Mouse (Mus musculus): Measurements from ENCODE around the gene Klk1b3. TPM values are rescaled to one million over a fixed set of nuclear protein-coding genes. Genes with fewer than 3 reads are reported as not detected.
"Not testable (repeated sequence)": the region's sequence is repeated elsewhere in the genome, so short reads cannot be mapped to it uniquely, and the experiment has no call there.

Klk1b3 gene
- polyA plus RNA-seq, 1 experiment from 2014 or later = not detected

DNA sequence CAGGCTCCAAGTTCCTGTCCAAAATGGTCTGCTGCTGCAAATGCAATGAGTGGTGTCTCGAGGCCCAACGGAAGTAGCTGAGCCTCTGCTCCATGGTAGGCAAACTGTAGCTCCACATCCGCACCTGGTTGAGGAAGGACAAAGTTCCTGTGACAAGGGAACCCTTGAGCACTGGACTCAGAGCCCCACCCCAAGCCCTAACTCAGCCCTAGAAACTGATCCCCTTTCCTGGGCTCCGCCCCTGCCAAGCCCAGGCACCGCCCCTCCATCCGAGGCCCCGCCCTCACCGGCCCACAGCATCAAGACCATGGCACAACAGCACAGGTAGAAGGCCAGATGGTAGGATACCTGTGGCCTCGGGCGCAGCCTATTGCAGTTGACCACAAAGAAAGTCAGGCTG lies 23.6 kb downstream of the Klk1b3 start:
- H3K36me3 ChIP-seq (ENCODE audit: control insufficient read depth, insufficient read depth, low read length); H3K9me3 ChIP-seq (ENCODE audit: control insufficient read depth, low read length); H3K27me3 ChIP-seq (ENCODE audit: control insufficient read depth, insufficient read depth, low read length); ATAC-seq (ENCODE audit: insufficient number of reproducible peaks, insufficient read depth, low FRiP score, low read depth); H3K27ac ChIP-seq (replicated peaks in 1 of 2; ENCODE audit: control insufficient read depth in 1 of 2, insufficient read depth in 1 of 2, low read depth in 2 of 2, low read length in 2 of 2); H3K4me2 ChIP-seq (ENCODE audit: low read length); H3K4me3 ChIP-seq (ENCODE audit: control insufficient read depth in 1 of 2, insufficient read depth in 1 of 2, low read depth in 1 of 2, low read length in 2 of 2); H3K9ac ChIP-seq (ENCODE audit: low read length); H3K4me1 ChIP-seq (ENCODE audit: control insufficient read depth in 2 of 2, insufficient read depth in 2 of 2, low read length in 2 of 2): not testable (repeated sequence)
- 68% methylated on average over 8 of the region's 10 CpGs for WGBS

DNA sequence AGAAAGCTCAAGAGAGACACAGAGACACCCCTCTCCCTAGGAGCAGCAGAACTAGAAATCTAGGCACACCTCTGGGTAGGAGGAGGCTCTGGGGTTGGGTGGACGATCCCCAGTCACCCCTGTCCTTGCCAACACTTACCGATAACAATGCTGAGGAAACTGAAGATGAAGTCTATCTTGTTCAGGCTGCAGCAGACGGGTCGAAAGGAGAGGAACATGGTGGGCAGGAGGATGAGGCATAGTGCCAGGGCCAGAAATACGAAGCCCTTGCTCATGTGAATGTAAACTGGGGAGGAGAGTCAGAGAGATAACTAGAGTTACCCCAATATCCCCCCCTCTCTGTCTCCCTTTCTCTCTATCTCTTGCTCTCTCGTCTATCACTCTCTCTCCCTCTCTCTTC lies 24.3 kb downstream of the Klk1b3 start:
- WGBS = 52% methylated on average over 6 of the region's 6 CpGs
- ATAC-seq (ENCODE audit: insufficient number of reproducible peaks, insufficient read depth, low FRiP score, low read depth); H3K4me3 ChIP-seq (ENCODE audit: control insufficient read depth in 1 of 2, insufficient read depth in 1 of 2, low read depth in 1 of 2, low read length in 2 of 2); H3K27me3 ChIP-seq (ENCODE audit: control insufficient read depth, insufficient read depth, low read length); H3K9ac ChIP-seq (ENCODE audit: low read length); H3K27ac ChIP-seq (replicated peaks in 1 of 2; ENCODE audit: control insufficient read depth in 1 of 2, insufficient read depth in 1 of 2, low read depth in 2 of 2, low read length in 2 of 2); H3K4me1 ChIP-seq (ENCODE audit: control insufficient read depth in 2 of 2, insufficient read depth in 2 of 2, low read length in 2 of 2); H3K4me2 ChIP-seq (ENCODE audit: low read length); H3K9me3 ChIP-seq (ENCODE audit: control insufficient read depth, low read length); H3K36me3 ChIP-seq (ENCODE audit: control insufficient read depth, insufficient read depth, low read length): not testable (repeated sequence)

DNA sequence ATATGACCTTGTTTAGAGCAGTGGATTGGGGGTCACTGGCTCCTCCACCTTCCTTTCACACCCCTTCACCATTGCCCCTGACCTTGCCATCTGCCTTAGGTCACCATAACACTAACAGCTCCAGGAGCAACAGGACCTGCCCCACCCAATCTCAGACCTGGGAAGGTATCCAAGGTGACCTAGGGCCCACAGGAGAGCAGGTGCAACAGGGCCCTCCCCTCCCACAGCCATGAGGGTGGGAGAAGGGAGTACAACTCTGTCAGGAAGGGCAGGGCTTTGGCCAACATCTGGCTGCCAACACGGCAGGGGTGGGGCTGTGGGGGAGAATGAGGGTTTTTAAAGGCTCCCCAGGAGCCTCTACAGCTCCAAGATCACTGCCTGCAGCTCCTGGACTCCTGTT lies 27.1 kb downstream of the Klk1b3 start, which contains the start of gene Klk1:
TSS of gene Klk1 (plus strand) at position 285 of the 400 bp plus-strand sequence.
- no peak within 1 kb of the TSS for H3K9ac ChIP-seq (ENCODE audit: low read length)
- no peak within 1 kb of the TSS for H3K27ac ChIP-seq (replicated peaks in 1 of 2; ENCODE audit: control insufficient read depth in 1 of 2, insufficient read depth in 1 of 2, low read depth in 2 of 2, low read length in 2 of 2)
- no peak for ATAC-seq (ENCODE audit: insufficient number of reproducible peaks, insufficient read depth, low FRiP score, low read depth)
- H3K4me3 ChIP-seq (ENCODE audit: control insufficient read depth in 1 of 2, insufficient read depth in 1 of 2, low read depth in 1 of 2, low read length in 2 of 2) = no peak within 1 kb of the TSS
- H3K36me3 ChIP-seq (ENCODE audit: control insufficient read depth, insufficient read depth, low read length) = no peaks in the 10 kb centered on the region
- 31% methylated on average over 1 of the region's 1 CpGs for WGBS
- H3K9me3 ChIP-seq (ENCODE audit: control insufficient read depth, low read length) = no peaks in the 10 kb centered on the region
- peaks cover 0 to 2% of the 10 kb centered on the region in 2 experiments; a peak in 1 of 4 replicates for H3K4me1 ChIP-seq (ENCODE audit: control insufficient read depth in 2 of 2, insufficient read depth in 2 of 2, low read length in 2 of 2)
- H3K27me3 ChIP-seq (ENCODE audit: control insufficient read depth, insufficient read depth, low read length) = no peaks in the 10 kb centered on the region
- H3K4me2 ChIP-seq (ENCODE audit: low read length) = no peak within 1 kb of the TSS

DNA sequence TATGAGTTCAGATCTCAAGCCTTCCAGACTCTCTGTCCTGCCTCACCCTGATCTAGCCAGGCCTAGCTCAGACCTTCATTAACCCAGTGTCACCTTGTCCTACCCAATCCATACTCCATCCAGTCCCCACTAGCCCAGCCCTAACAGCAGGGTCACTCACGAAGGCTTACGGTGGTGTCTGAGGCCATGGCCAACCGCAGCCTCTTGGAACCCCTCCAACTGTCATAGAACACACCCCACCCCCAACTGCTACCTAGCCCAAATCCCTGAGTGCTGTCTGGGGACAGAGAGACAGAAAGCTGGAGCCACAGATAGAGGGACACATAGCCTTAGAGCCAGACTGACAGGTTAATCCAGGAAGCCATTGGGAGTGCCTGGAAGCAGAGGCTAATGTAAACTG lies 37.9 kb downstream of the Klk1b3 start, which contains the start of gene Gm36864:
TSS of gene Gm36864 (plus strand) at position 269 of the 400 bp plus-strand sequence.
- Histone ChIP-seq H3K4me1 (ENCODE audit: control insufficient read depth in 2 of 2, insufficient read depth in 2 of 2, low read length in 2 of 2) (no peaks in the 10 kb centered on the region), H3K9me3 (ENCODE audit: control insufficient read depth, low read length) (no peaks in the 10 kb centered on the region), H3K27ac (replicated peaks in 1 of 2; ENCODE audit: control insufficient read depth in 1 of 2, insufficient read depth in 1 of 2, low read depth in 2 of 2, low read length in 2 of 2) (no peak within 1 kb of the TSS), H3K9ac (ENCODE audit: low read length) (no peak within 1 kb of the TSS), H3K4me3 (ENCODE audit: control insufficient read depth in 1 of 2, insufficient read depth in 1 of 2, low read depth in 1 of 2, low read length in 2 of 2) (no peak within 1 kb of the TSS), H3K4me2 (ENCODE audit: low read length) (no peak within 1 kb of the TSS), H3K27me3 (ENCODE audit: control insufficient read depth, insufficient read depth, low read length) (no peaks in the 10 kb centered on the region), H3K36me3 (ENCODE audit: control insufficient read depth, insufficient read depth, low read length) (no peaks in the 10 kb centered on the region)
- no peak for ATAC-seq (ENCODE audit: insufficient number of reproducible peaks, insufficient read depth, low FRiP score, low read depth)
- 65% methylated on average over 3 of the region's 3 CpGs for WGBS

DNA sequence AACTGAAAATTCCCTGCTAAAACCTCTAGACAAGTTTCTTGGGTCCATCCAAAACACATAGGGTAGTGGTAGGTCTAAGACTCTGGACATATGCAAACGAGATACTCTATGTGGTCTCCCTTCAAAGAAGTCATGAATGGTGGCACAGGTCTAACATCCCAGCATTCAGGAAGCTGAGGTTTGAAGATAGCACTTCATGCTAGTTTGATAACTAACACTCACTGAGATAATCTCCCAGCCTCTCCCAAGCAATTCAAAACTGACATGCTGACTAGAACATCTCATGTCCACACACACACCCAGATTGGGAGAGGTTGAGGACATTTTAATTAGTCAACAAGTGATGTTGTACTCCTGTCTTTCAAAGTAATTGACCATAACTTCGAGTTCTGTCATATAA lies 41.9 kb downstream of the Klk1b3 start:
- Histone ChIP-seq H3K4me1 (ENCODE audit: control insufficient read depth in 2 of 2, insufficient read depth in 2 of 2, low read length in 2 of 2) (no peaks in the 10 kb centered on the region), H3K9me3 (ENCODE audit: control insufficient read depth, low read length) (no peaks in the 10 kb centered on the region), H3K9ac (ENCODE audit: low read length) (no peak overlapping the region), H3K27ac (replicated peaks in 1 of 2; ENCODE audit: control insufficient read depth in 1 of 2, insufficient read depth in 1 of 2, low read depth in 2 of 2, low read length in 2 of 2) (no peak overlapping the region), H3K4me3 (ENCODE audit: control insufficient read depth in 1 of 2, insufficient read depth in 1 of 2, low read depth in 1 of 2, low read length in 2 of 2) (no peak overlapping the region), H3K4me2 (ENCODE audit: low read length) (no peak overlapping the region), H3K36me3 (ENCODE audit: control insufficient read depth, insufficient read depth, low read length) (no peaks in the 10 kb centered on the region), H3K27me3 (ENCODE audit: control insufficient read depth, insufficient read depth, low read length) (no peaks in the 10 kb centered on the region)
- WGBS = 62% methylated on average over 2 of the region's 2 CpGs
- ATAC-seq (ENCODE audit: insufficient number of reproducible peaks, insufficient read depth, low FRiP score, low read depth) = no peak

DNA sequence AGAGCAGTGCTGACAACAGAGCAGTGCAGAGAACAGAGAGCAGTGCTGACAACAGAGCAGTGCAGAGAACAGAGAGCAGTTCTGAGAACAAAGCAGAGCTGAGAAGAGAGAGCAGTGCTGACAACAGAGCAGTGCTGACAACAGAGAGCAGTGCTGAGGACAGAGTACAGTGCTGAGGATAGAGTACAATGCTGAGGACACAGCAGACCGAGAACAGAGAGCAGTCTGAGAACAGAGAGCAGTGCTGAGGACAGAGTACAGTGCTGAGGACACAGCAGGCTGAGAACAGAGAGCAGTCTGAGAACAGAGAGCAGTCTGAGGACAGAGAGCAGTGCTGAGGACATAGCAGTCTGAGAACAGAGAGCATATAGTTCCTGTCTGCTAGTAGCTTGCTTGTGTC lies 42.7 kb downstream of the Klk1b3 start:
- Histone ChIP-seq H3K4me3 (ENCODE audit: control insufficient read depth in 1 of 2, insufficient read depth in 1 of 2, low read depth in 1 of 2, low read length in 2 of 2) (no peak overlapping the region), H3K4me2 (ENCODE audit: low read length) (no peak overlapping the region), H3K9me3 (ENCODE audit: control insufficient read depth, low read length) (no peaks in the 10 kb centered on the region), H3K27me3 (ENCODE audit: control insufficient read depth, insufficient read depth, low read length) (no peaks in the 10 kb centered on the region), H3K27ac (replicated peaks in 1 of 2; ENCODE audit: control insufficient read depth in 1 of 2, insufficient read depth in 1 of 2, low read depth in 2 of 2, low read length in 2 of 2) (no peak overlapping the region), H3K4me1 (ENCODE audit: control insufficient read depth in 2 of 2, insufficient read depth in 2 of 2, low read length in 2 of 2) (peaks cover 3 to 6% of the 10 kb centered on the region in 2 experiments; a peak in 2 of 4 replicates), H3K9ac (ENCODE audit: low read length) (no peak overlapping the region), H3K36me3 (ENCODE audit: control insufficient read depth, insufficient read depth, low read length) (no peaks in the 10 kb centered on the region)
- WGBS = 45% methylated on average over 1 of the region's 1 CpGs
- no peak for ATAC-seq (ENCODE audit: insufficient number of reproducible peaks, insufficient read depth, low FRiP score, low read depth)

DNA sequence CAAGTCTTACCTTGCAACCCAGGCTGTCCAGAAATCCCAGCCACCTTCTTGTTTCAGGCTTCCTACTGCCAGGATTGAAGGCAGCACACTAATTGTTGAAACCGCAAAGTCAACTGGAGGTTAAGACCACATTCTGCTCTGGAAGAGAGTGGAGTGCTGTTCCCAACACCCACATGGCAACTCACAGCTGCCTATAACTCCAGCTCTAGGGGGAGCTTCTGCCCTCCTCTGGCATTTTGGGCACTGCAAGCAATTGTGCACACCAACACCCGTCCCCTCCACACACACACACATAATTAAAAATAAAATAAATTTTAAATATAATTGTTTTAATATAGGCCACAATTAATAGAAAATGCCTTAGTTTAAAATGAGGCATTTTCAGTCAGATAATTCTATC lies 43.2 kb downstream of the Klk1b3 start:
- 70% methylated on average over 2 of the region's 2 CpGs for WGBS
- H3K4me3 ChIP-seq (ENCODE audit: control insufficient read depth in 1 of 2, insufficient read depth in 1 of 2, low read depth in 1 of 2, low read length in 2 of 2) = no peak overlapping the region
- H3K4me1 ChIP-seq (ENCODE audit: control insufficient read depth in 2 of 2, insufficient read depth in 2 of 2, low read length in 2 of 2) = peaks cover 3 to 6% of the 10 kb centered on the region in 2 experiments; a peak in 2 of 4 replicates
- H3K9ac ChIP-seq (ENCODE audit: low read length) = no peak overlapping the region
- H3K27ac ChIP-seq (replicated peaks in 1 of 2; ENCODE audit: control insufficient read depth in 1 of 2, insufficient read depth in 1 of 2, low read depth in 2 of 2, low read length in 2 of 2) = no peak overlapping the region
- H3K9me3 ChIP-seq (ENCODE audit: control insufficient read depth, low read length) = no peaks in the 10 kb centered on the region
- no peaks in the 10 kb centered on the region for H3K36me3 ChIP-seq (ENCODE audit: control insufficient read depth, insufficient read depth, low read length)
- no peak overlapping the region for H3K4me2 ChIP-seq (ENCODE audit: low read length)
- ATAC-seq (ENCODE audit: insufficient number of reproducible peaks, insufficient read depth, low FRiP score, low read depth) = no peak
- H3K27me3 ChIP-seq (ENCODE audit: control insufficient read depth, insufficient read depth, low read length) = no peaks in the 10 kb centered on the region

DNA sequence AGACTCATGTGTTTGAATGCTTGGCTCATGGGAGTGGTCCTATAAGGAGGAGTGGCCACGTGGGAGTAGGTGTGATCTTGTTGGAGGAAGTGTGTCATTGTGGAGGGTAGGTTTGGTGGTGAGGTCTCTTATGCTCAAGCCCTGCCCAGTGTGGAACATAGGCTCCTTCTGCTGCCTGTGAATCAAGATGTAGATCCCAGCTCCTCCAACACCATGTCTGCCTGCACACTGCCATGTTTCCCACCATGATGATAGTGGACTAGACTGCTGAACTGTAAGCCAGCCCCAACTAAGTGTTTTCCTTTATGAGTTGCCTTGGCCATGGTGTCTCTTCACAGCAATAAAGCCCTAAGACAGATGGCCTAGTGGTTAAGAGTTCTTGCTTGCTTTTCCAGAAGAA lies 46.1 kb downstream of the Klk1b3 start:
- Histone ChIP-seq H3K36me3 (ENCODE audit: control insufficient read depth, insufficient read depth, low read length) (peaks cover 14% of the 10 kb centered on the region), H3K4me2 (ENCODE audit: low read length) (no peak overlapping the region), H3K27ac (replicated peaks in 1 of 2; ENCODE audit: control insufficient read depth in 1 of 2, insufficient read depth in 1 of 2, low read depth in 2 of 2, low read length in 2 of 2) (no peak overlapping the region), H3K27me3 (ENCODE audit: control insufficient read depth, insufficient read depth, low read length) (no peaks in the 10 kb centered on the region), H3K9ac (ENCODE audit: low read length) (no peak overlapping the region), H3K4me1 (ENCODE audit: control insufficient read depth in 2 of 2, insufficient read depth in 2 of 2, low read length in 2 of 2) (peaks cover 3 to 16% of the 10 kb centered on the region in 2 experiments; a peak in 3 of 4 replicates), H3K4me3 (ENCODE audit: control insufficient read depth in 1 of 2, insufficient read depth in 1 of 2, low read depth in 1 of 2, low read length in 2 of 2) (no peak overlapping the region), H3K9me3 (ENCODE audit: control insufficient read depth, low read length) (no peaks in the 10 kb centered on the region)
- no peak for ATAC-seq (ENCODE audit: insufficient number of reproducible peaks, insufficient read depth, low FRiP score, low read depth)
- WGBS = 63% methylated on average over 1 of the region's 1 CpGs

Measured in heart, embryonic 14.5 days (tissue).